Mouse (Mus musculus): Measurements from ENCODE around the gene Fzd4. TPM values are rescaled to one million over a fixed set of nuclear protein-coding genes. Genes with fewer than 3 reads are reported as not detected.

The Fzd4 gene
- polyA plus RNA-seq, 1 experiment from 2014 or later: 3.8 TPM

DNA sequence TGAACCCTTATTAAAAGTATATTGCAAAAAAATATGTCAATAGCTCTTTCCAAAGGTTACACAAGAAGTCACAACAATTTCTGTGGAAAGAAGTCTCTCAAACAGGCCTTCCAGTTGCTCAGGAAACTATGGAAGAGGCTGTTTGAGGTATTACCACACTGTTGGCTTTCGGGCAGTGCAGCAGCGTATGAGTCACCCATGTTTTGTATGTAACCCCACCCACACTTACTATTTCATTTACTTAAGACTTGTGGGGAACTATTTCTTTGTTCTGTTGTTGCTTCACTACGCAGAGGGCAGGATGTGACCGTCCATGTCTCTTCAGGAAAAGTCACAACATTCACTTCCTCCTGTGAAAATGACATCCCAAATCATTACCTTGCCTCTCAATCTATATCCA, 41.0 kb downstream of the Fzd4 start:
- 92% methylated on average over 4 of the region's 4 CpGs for WGBS
- no peak overlapping the region for H3K9ac ChIP-seq (ENCODE audit: low read depth, low read length)

DNA sequence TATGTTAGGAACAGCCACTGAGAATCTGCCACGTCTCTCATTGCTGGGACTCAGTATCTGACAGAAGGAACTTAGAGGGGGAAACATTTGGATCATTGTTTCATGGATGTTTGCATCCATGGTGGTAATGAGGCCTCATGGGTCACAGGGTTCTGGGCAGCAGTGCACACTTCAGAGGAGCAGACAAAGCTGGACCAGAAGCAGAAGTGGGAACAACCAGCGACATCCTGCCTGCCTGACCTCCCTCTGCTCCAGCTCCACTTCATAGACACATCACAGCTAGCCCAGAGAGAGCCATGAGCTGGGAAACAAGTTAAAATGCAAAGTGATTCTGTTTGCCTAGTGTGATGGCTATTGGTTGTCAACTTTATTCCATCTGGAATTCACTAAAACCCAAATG, 46.2 kb downstream of the Fzd4 start:
- no peaks in the 10 kb centered on the region for H3K27me3 ChIP-seq (ENCODE audit: control insufficient read depth, insufficient read depth, low read length)
- no peak overlapping the region for H3K4me3 ChIP-seq (ENCODE audit: low read depth, low read length)
- DNase-seq (ENCODE audit: low spot score): no peak
- H3K4me2 ChIP-seq (replicated peaks; ENCODE audit: low read depth, low read length): no peak overlapping the region
- H3K9ac ChIP-seq (ENCODE audit: low read depth, low read length): no peak overlapping the region
- H3K9me3 ChIP-seq (ENCODE audit: control insufficient read depth, low read length): no peaks in the 10 kb centered on the region
- no peaks in the 10 kb centered on the region for H3K36me3 ChIP-seq (ENCODE audit: control insufficient read depth, insufficient read depth, low read length)
- H3K27ac ChIP-seq (ENCODE audit: low read depth, low read length): no peak overlapping the region
- no peak for ATAC-seq (ENCODE audit: low FRiP score)
- H3K4me1 ChIP-seq (replicated peaks; ENCODE audit: control insufficient read depth, insufficient read depth, low read length): no peaks in the 10 kb centered on the region
- 88% methylated on average over 2 of the region's 2 CpGs for WGBS

More for the DNA sequence above, 41.0 kb downstream of the Fzd4 start:
- no peak for ATAC-seq (ENCODE audit: low FRiP score)
- Histone ChIP-seq H3K27me3 (ENCODE audit: control insufficient read depth, insufficient read depth, low read length) (no peaks in the 10 kb centered on the region), H3K4me1 (replicated peaks; ENCODE audit: control insufficient read depth, insufficient read depth, low read length) (no peaks in the 10 kb centered on the region), H3K27ac (ENCODE audit: low read depth, low read length) (no peak overlapping the region), H3K4me2 (replicated peaks; ENCODE audit: low read depth, low read length) (no peak overlapping the region), H3K9me3 (ENCODE audit: control insufficient read depth, low read length) (no peaks in the 10 kb centered on the region), H3K36me3 (ENCODE audit: control insufficient read depth, insufficient read depth, low read length) (no peaks in the 10 kb centered on the region), H3K4me3 (ENCODE audit: low read depth, low read length) (no peak overlapping the region)
- DNase-seq (ENCODE audit: low spot score): no peak

DNA sequence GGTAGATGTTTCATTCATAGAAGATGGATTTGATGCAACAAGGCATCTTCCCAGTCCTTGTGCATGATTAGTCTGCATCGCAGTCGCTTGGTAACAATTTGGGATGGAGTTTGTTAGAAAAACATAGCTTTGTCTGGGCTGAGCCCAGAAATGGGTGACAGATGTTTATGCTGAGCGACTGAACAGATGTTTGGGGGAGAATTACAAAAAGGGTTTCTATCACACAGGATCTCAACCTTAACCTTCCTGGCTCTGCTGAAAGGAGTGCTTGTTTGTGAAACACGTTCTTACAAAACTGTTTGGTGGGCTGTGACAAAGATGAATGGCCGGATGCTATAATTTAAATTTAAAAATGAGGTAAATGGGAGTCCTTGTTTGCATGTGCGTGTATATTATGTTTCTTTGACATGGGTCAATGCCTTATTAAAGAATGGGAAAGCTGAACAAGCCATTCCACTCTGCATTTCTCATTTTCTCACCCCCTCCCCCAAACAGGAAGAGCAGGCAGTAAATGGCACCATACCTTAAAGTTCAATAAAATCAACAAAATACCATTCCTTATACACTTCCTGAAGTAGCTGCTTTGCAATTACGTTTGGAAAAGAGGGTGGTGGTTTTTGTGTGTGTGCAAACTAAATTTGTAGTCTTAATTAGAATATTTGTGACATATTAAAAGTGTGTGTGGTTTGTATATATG, 52.4 kb downstream of the Fzd4 start:
- DNase-seq (ENCODE audit: low spot score) (peak; percentile 35), ATAC-seq (ENCODE audit: low FRiP score) (peak; percentile 73)
- H3K36me3 ChIP-seq (ENCODE audit: control insufficient read depth, insufficient read depth, low read length): no peaks in the 10 kb centered on the region
- whole genome bisulfite sequencing: 31% methylated on average over 7 of the region's 7 CpGs
- no peaks in the 10 kb centered on the region for H3K27me3 ChIP-seq (ENCODE audit: control insufficient read depth, insufficient read depth, low read length)
- H3K27ac ChIP-seq (ENCODE audit: low read depth, low read length): no peak overlapping the region
- H3K4me1 ChIP-seq (replicated peaks; ENCODE audit: control insufficient read depth, insufficient read depth, low read length): no peaks in the 10 kb centered on the region
- H3K4me3 ChIP-seq (ENCODE audit: low read depth, low read length): no peak overlapping the region
- H3K9me3 ChIP-seq (ENCODE audit: control insufficient read depth, low read length): no peaks in the 10 kb centered on the region
- H3K9ac ChIP-seq (ENCODE audit: low read depth, low read length): no peak overlapping the region
- H3K4me2 ChIP-seq (replicated peaks; ENCODE audit: low read depth, low read length): no peak overlapping the region

DNA sequence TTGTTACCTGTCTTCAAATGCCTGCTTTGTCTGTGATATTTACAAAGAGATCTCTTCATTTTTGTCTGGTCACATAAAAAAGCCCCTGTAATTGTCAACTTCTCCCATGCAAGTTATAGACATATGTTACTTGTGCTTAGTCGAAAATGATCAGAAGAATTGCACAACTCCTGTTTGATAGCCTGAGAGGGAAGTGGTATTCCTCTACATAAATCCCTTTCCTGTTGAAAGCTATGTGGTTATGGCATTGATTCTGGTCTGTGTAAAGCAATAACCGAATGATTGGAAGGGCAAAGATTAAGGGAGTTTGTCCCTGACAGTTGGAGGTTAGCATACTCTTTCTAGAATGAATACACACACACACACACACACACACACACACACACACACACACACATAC, 55.5 kb downstream of the Fzd4 start:
- no peak for ATAC-seq (ENCODE audit: low FRiP score)
- no peak overlapping the region for H3K4me2 ChIP-seq (replicated peaks; ENCODE audit: low read depth, low read length)
- no peak for DNase-seq (ENCODE audit: low spot score)
- no peak overlapping the region for H3K27ac ChIP-seq (ENCODE audit: low read depth, low read length)
- no peak overlapping the region for H3K9ac ChIP-seq (ENCODE audit: low read depth, low read length)
- no peak overlapping the region for H3K4me3 ChIP-seq (ENCODE audit: low read depth, low read length)
- no peaks in the 10 kb centered on the region for H3K9me3 ChIP-seq (ENCODE audit: control insufficient read depth, low read length)
- 93% methylated on average over 2 of the region's 2 CpGs for WGBS
- no peaks in the 10 kb centered on the region for H3K36me3 ChIP-seq (ENCODE audit: control insufficient read depth, insufficient read depth, low read length)
- no peaks in the 10 kb centered on the region for H3K4me1 ChIP-seq (replicated peaks; ENCODE audit: control insufficient read depth, insufficient read depth, low read length)
- no peaks in the 10 kb centered on the region for H3K27me3 ChIP-seq (ENCODE audit: control insufficient read depth, insufficient read depth, low read length)

DNA sequence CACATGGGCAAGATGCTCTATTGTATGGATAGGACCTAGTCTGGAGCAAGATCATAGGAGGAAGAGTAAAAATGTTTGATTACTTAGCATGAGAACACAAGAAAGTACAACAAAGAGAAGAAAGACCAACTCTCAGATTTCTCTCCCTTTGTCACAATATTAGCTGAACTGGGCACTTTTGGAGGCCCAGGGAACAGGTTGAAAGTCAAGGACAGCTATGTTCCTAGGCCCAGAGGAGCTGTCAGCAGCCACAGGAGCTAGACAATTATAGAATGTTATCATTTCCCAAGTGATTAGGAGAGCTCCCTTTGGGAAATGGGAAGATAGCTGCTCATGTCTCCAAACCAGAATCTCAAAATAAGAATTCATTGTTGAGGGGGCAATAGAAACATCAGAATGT, 56.8 kb downstream of the Fzd4 start:
- Histone ChIP-seq H3K9ac (ENCODE audit: low read depth, low read length) (no peak overlapping the region), H3K36me3 (ENCODE audit: control insufficient read depth, insufficient read depth, low read length) (no peaks in the 10 kb centered on the region), H3K27me3 (ENCODE audit: control insufficient read depth, insufficient read depth, low read length) (no peaks in the 10 kb centered on the region), H3K9me3 (ENCODE audit: control insufficient read depth, low read length) (no peaks in the 10 kb centered on the region), H3K4me3 (ENCODE audit: low read depth, low read length) (no peak overlapping the region), H3K27ac (ENCODE audit: low read depth, low read length) (no peak overlapping the region), H3K4me2 (replicated peaks; ENCODE audit: low read depth, low read length) (no peak overlapping the region), H3K4me1 (replicated peaks; ENCODE audit: control insufficient read depth, insufficient read depth, low read length) (no peaks in the 10 kb centered on the region)
- ATAC-seq (ENCODE audit: low FRiP score): no peak
- no peak for DNase-seq (ENCODE audit: low spot score)

GRCm38 (mm10) chr7:89461351-89461750, 57.2 kb downstream of the Fzd4 start:
- no peak for ATAC-seq (ENCODE audit: low FRiP score)

More at GRCm38 (mm10) chr7:89461351-89461750, 57.2 kb downstream of the Fzd4 start:
- H3K27ac ChIP-seq (ENCODE audit: low read depth, low read length): no peak overlapping the region
- no peaks in the 10 kb centered on the region for H3K36me3 ChIP-seq (ENCODE audit: control insufficient read depth, insufficient read depth, low read length)
- no peak overlapping the region for H3K4me3 ChIP-seq (ENCODE audit: low read depth, low read length)
- H3K9ac ChIP-seq (ENCODE audit: low read depth, low read length): no peak overlapping the region
- no peak overlapping the region for H3K4me2 ChIP-seq (replicated peaks; ENCODE audit: low read depth, low read length)
- no peak for DNase-seq (ENCODE audit: low spot score)
- 78% methylated on average over 3 of the region's 3 CpGs for WGBS
- no peaks in the 10 kb centered on the region for H3K27me3 ChIP-seq (ENCODE audit: control insufficient read depth, insufficient read depth, low read length)
- H3K9me3 ChIP-seq (ENCODE audit: control insufficient read depth, low read length): no peaks in the 10 kb centered on the region
- no peaks in the 10 kb centered on the region for H3K4me1 ChIP-seq (replicated peaks; ENCODE audit: control insufficient read depth, insufficient read depth, low read length)

Other genes starting within 250 kb of the Fzd4 start
- 14.6 and 15.2 TPM in 2 replicates for gene Tmem135, start 133 bp upstream of the Fzd4 start, polyA plus RNA-seq (2014; fragmentation: Nextera tagmentation; extraction: Ambion mirVana)
- 22.1 and 25.1 TPM in 2 replicates for gene Prss23, start 122.8 kb downstream of the Fzd4 start, polyA plus RNA-seq (2014; fragmentation: Nextera tagmentation; extraction: Ambion mirVana)
- gene Me3, start 228.0 kb downstream of the Fzd4 start, polyA plus RNA-seq (2014; fragmentation: Nextera tagmentation; extraction: Ambion mirVana): 1.4 and 1.9 TPM in 2 replicates

Data from hindbrain, embryonic 11.5 days (tissue).